Mouse (Mus musculus): ENCODE measurements at regions not wholly inside any gene's neighbourhood (a gene's known extent, or its start where the extent isn't known, plus 50 kb on each side); places are given as distances from the start of the nearest gene placed in this dataset.

GRCm38 (mm10) chr19:23066726-23067125, 74.3 kb upstream of the Klf9 start:
- Histone ChIP-seq H3K4me1 (no peaks in the 10 kb centered on the region), H3K36me3 (no peaks in the 10 kb centered on the region), H3K9ac (replicated peaks) (no peak overlapping the region), H3K4me2 (replicated peaks) (no peak overlapping the region), H3K4me3 (no peak overlapping the region), H3K27ac (replicated peaks) (no peak overlapping the region), H3K9me3 (no peaks in the 10 kb centered on the region), H3K27me3 (no peaks in the 10 kb centered on the region)
- ATAC-seq (replicated peaks) = no peak
- 97% methylated on average over 2 of the region's 2 CpGs for WGBS

- no peaks in the 10 kb centered on the region for H3K36me3 ChIP-seq
- WGBS = 95% methylated on average over 3 of the region's 3 CpGs
- no peak overlapping the region for H3K4me2 ChIP-seq (replicated peaks)
- no peak overlapping the region for H3K27ac ChIP-seq (replicated peaks)
- H3K9me3 ChIP-seq = no peaks in the 10 kb centered on the region
- no peak for ATAC-seq (replicated peaks)
- no peak overlapping the region for H3K9ac ChIP-seq (replicated peaks)
- H3K4me3 ChIP-seq = no peak overlapping the region
- H3K27me3 ChIP-seq = no peaks in the 10 kb centered on the region
- no peaks in the 10 kb centered on the region for H3K4me1 ChIP-seq
Measured at GRCm38 (mm10) chr19:23068600-23068999, 72.4 kb upstream of the Klf9 start.

- H3K36me3 ChIP-seq = no peaks in the 10 kb centered on the region
- ATAC-seq (replicated peaks) = no peak
- 100% methylated on average over 1 of the region's 1 CpGs for WGBS
Measured at GRCm38 (mm10) chr19:23069656-23070055, 71.4 kb upstream of the Klf9 start.

GRCm38 (mm10) chr19:23071000-23071399, 70.0 kb upstream of the Klf9 start:
- no peak overlapping the region for H3K4me2 ChIP-seq (replicated peaks)
- H3K27ac ChIP-seq (replicated peaks) = no peak overlapping the region
- no peak overlapping the region for H3K4me3 ChIP-seq
- no peaks in the 10 kb centered on the region for H3K36me3 ChIP-seq
- no peak overlapping the region for H3K9ac ChIP-seq (replicated peaks)
- no peaks in the 10 kb centered on the region for H3K27me3 ChIP-seq
- H3K4me1 ChIP-seq = no peaks in the 10 kb centered on the region
- 62% methylated on average over 1 of the region's 1 CpGs for WGBS
- no peak for ATAC-seq (replicated peaks)
- H3K9me3 ChIP-seq = no peaks in the 10 kb centered on the region

More at GRCm38 (mm10) chr19:23069656-23070055, 71.4 kb upstream of the Klf9 start:
- Histone ChIP-seq H3K27me3 (no peaks in the 10 kb centered on the region), H3K9ac (replicated peaks) (no peak overlapping the region), H3K4me3 (no peak overlapping the region), H3K9me3 (no peaks in the 10 kb centered on the region), H3K4me2 (replicated peaks) (no peak overlapping the region), H3K4me1 (no peaks in the 10 kb centered on the region), H3K27ac (replicated peaks) (no peak overlapping the region)

- Histone ChIP-seq H3K27ac (replicated peaks) (no peak overlapping the region), H3K4me3 (no peak overlapping the region), H3K9me3 (no peaks in the 10 kb centered on the region), H3K4me2 (replicated peaks) (no peak overlapping the region), H3K9ac (replicated peaks) (no peak overlapping the region), H3K4me1 (no peaks in the 10 kb centered on the region), H3K27me3 (no peaks in the 10 kb centered on the region), H3K36me3 (no peaks in the 10 kb centered on the region)
- 87% methylated on average over 14 of the region's 14 CpGs for WGBS
- no peak for ATAC-seq (replicated peaks)
Measured at GRCm38 (mm10) chr19:23074602-23075570, 66.1 kb upstream of the Klf9 start.

- no peaks in the 10 kb centered on the region for H3K9me3 ChIP-seq
- H3K27me3 ChIP-seq = no peaks in the 10 kb centered on the region
- no peak overlapping the region for H3K4me3 ChIP-seq
- WGBS = 39% methylated on average over 5 of the region's 5 CpGs
- ATAC-seq (replicated peaks) = no peak
- H3K4me2 ChIP-seq (replicated peaks) = no peak overlapping the region
- H3K4me1 ChIP-seq = no peaks in the 10 kb centered on the region
- no peak overlapping the region for H3K9ac ChIP-seq (replicated peaks)
- no peaks in the 10 kb centered on the region for H3K36me3 ChIP-seq
- no peak overlapping the region for H3K27ac ChIP-seq (replicated peaks)
Measured at GRCm38 (mm10) chr19:23075790-23076189, 65.2 kb upstream of the Klf9 start.

GRCm38 (mm10) chr19:23085173-23085660, 55.8 kb upstream of the Klf9 start:
- Histone ChIP-seq H3K27ac (replicated peaks) (no peak overlapping the region), H3K27me3 (no peaks in the 10 kb centered on the region), H3K4me2 (replicated peaks) (no peak overlapping the region), H3K9me3 (no peaks in the 10 kb centered on the region), H3K9ac (replicated peaks) (no peak overlapping the region), H3K36me3 (no peaks in the 10 kb centered on the region), H3K4me3 (no peak overlapping the region), H3K4me1 (no peaks in the 10 kb centered on the region)
- no peak for ATAC-seq (replicated peaks)
- 84% methylated on average over 7 of the region's 7 CpGs for WGBS

- Histone ChIP-seq H3K36me3 (no peaks in the 10 kb centered on the region), H3K4me3 (no peak overlapping the region), H3K9ac (replicated peaks) (no peak overlapping the region), H3K4me2 (replicated peaks) (no peak overlapping the region), H3K27ac (replicated peaks) (no peak overlapping the region), H3K9me3 (no peaks in the 10 kb centered on the region), H3K4me1 (no peaks in the 10 kb centered on the region), H3K27me3 (no peaks in the 10 kb centered on the region)
- WGBS = 83% methylated on average over 3 of the region's 3 CpGs
- ATAC-seq (replicated peaks) = no peak
Measured at GRCm38 (mm10) chr19:23087575-23087974, 53.5 kb upstream of the Klf9 start.

- Histone ChIP-seq H3K4me3 (no peak overlapping the region), H3K4me1 (no peaks in the 10 kb centered on the region), H3K9ac (replicated peaks) (no peak overlapping the region), H3K36me3 (no peaks in the 10 kb centered on the region), H3K27me3 (no peaks in the 10 kb centered on the region), H3K27ac (replicated peaks) (no peak overlapping the region), H3K9me3 (no peaks in the 10 kb centered on the region), H3K4me2 (replicated peaks) (no peak overlapping the region)
- 86% methylated on average over 1 of the region's 1 CpGs for WGBS
- no peak for ATAC-seq (replicated peaks)
Measured at GRCm38 (mm10) chr19:23089081-23089480, 51.9 kb upstream of the Klf9 start.

- WGBS = 93% methylated on average over 8 of the region's 8 CpGs
- H3K36me3 ChIP-seq = no peaks in the 10 kb centered on the region
- H3K4me3 ChIP-seq = no peak overlapping the region
- no peaks in the 10 kb centered on the region for H3K27me3 ChIP-seq
- ATAC-seq (replicated peaks) = no peak
- no peaks in the 10 kb centered on the region for H3K4me1 ChIP-seq
- H3K4me2 ChIP-seq (replicated peaks) = no peak overlapping the region
- no peak overlapping the region for H3K9ac ChIP-seq (replicated peaks)
- no peak overlapping the region for H3K27ac ChIP-seq (replicated peaks)
- H3K9me3 ChIP-seq = no peaks in the 10 kb centered on the region
Measured at GRCm38 (mm10) chr19:23089761-23090514, 51.1 kb upstream of the Klf9 start.

Data from forebrain, embryonic 15.5 days (tissue).